Mouse (Mus musculus): ENCODE data around the gene Obox8. TPM values are rescaled to one million over a fixed set of nuclear protein-coding genes. Genes with fewer than 3 reads are reported as not detected.

Obox8 gene
- not detected for total RNA-seq (2021)
- polyA plus RNA-seq (2012; rRNA removed) = not detected in 2 replicates
- long read RNA-seq = 0 reads

DNA sequence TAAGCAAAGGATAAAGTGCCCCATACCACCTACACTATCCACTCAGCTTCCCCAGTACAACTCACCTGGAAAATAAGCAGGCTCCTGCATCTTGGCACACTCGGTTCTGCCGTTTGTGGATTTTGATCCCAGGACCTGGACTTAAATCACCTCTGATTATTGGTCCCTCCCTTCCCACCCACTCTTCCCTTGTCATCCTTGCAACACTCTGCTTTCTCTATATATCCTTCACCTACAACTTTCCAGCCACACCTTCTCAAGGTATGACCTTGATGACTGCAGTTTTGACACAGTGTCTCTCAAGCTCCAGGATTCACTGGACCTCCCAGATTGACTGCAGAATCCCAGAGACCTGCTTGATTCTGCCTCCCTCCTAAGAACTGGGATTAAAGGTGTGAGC is at the start of gene Obox8:
Gene Obox8 (minus strand): TSS at position 101 of the 400 bp plus-strand sequence.
- DNase-seq = no peak

DNA sequence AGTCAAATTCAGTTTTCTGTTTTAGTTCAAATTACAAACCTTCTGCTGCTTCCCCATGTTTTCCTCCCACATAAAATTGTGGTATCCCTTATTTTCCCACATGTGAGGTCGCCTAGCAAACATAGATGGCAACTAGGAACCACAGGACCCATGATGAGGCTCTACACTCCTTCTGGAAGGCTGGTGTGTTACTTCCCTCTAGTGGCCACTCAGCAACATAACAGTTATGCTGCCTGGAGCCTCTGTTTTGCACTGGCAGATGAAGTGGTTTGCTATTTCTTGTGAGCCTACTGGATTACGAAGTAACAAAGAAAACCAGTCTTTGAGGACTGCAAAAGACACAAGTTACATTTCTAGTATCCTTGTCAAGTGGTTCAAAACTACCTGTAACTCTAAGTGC is 16.1 kb downstream of the Obox8 start:
- no peak for DNase-seq

DNA sequence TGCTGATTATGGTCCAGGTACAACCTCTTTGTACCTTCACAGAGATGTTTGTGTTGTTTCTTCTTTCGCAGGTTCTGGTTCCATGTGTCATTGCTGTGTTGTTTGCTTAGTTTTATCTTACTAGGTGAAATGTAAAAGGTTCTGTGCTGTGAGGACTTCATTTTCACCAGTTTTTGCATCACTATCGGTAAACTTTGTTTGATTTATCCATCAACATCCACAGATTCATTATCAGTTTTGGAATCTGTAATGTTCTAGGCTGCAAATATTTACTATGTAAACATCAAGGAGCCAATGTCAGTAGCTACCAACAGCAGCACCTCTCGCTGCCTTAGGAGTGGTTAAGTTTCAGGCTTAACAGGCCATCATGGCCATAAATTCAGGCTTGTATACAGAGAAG is 24.7 kb downstream of the Obox8 start:
- no peak for DNase-seq

DNA sequence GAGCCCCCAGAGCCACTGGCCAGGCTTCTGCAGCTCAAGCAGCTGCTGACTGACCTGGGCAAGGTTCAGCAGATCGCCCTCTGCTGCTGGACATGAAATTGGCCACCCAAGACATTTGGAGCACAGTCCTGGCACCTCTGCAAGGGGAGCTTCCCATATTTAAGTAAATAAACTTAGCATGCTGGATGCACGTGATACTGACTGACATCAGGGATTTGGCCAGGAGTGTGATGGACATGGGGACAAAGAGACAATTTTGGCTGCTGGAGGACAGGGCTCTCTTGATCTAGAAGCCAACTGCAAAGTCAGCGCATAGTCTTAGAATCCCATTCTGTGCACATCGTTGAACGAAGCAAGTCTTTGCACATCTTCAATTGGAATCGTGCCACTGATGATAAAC is 25.8 kb downstream of the Obox8 start:
- peak; percentile 5 for DNase-seq

Other genes with a start within 250 kb of the Obox8 start
- gene Sult2a3, start 210.5 kb downstream of the Obox8 start, total RNA-seq (2021) = not detected
- gene Sult2a3, start 210.5 kb downstream of the Obox8 start, polyA plus RNA-seq (2012; rRNA removed) = not detected in 2 replicates
- gene Sult2a6, start 78.7 kb downstream of the Obox8 start, total RNA-seq (2021) = not detected
- gene Sult2a6, start 78.7 kb downstream of the Obox8 start, polyA plus RNA-seq (2012; rRNA removed) = not detected in 2 replicates
- gene Sult2a8, start 113.2 kb upstream of the Obox8 start, total RNA-seq (2021) = 1 to 10 TPM in 1 of 2 experiments, not detected in 1; 2.0 TPM
- gene Sult2a8, start 113.2 kb upstream of the Obox8 start, polyA plus RNA-seq (2012; rRNA removed) = not detected in 2 replicates
- gene Sult2a7, start 160.7 kb upstream of the Obox8 start, total RNA-seq (2021) = not detected
- not detected in 2 replicates for gene Sult2a7, start 160.7 kb upstream of the Obox8 start, polyA plus RNA-seq (2012; rRNA removed)
- not detected for gene Vmn1r90, start 229.9 kb upstream of the Obox8 start, total RNA-seq (2021)
- gene Vmn1r90, start 229.9 kb upstream of the Obox8 start, polyA plus RNA-seq (2012; rRNA removed) = not detected in 2 replicates

All from adrenal gland, adult 2 months (tissue).